Mouse (Mus musculus) layer of hippocampus, adult 8-10 months (tissue): ENCODE data around the gene Stip1. TPM values are rescaled to one million over a fixed set of nuclear protein-coding genes. Genes with fewer than 3 reads are reported as not detected.
A peak's percentile ranks its signal among the peaks of the same experiment; 100 is the strongest.

Experiments
- DNase-seq, 2 experiments: peaks; one replicate each; pipeline ENCODE4 v3.0.0; 2022; ENCODE audit warnings: low spot score in 2 of 2
- total RNA-seq, 4 experiments: library from RNA; stranded (reverse); gene quantifications; 2 replicates each; pipeline ENCODE4 v1.2.4; 2022

The Stip1 gene
- total RNA-seq, 4 experiments from 2014 or later, result 155 to 228 (median 191) TPM

DNA sequence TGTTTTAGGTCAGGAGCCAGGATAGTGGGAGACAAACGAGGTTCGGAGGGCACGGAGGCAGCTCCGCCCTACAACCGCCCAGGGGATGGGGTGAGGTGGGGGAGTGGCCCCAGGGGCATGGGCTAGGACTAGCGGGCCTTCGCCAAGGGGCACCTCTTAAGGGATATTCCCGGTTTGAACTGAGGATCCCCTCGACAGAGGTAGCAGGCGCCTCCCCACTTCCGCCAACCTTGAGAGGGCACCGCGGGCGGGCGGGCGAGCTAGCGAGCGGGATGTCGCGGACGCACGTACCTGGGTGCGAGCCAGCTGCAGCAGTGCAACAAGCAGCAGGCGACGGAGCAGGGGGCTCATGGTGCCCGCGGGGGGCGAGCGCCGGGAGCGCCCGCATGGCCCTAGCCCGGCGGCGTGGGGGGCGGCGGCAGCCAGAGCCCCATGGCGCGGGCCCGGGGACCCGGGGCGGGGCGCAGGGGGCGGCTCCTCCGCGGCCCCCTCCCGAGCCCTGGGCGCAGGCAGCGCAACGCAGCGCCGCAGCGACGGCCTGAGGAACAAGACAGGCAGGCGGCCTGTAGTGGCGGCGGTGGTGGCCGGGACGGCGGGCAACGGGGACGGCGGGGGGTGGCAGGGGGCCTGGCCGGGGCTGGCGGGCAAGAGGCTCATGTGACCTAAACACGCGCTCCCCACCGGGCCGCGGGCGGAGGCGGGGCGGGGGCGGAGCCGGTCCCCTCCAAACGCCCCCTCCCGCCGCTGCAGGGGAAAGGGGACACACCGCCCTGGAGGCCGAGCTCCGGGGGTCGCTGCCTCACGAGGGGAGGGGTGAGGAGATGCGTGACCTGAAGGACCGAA lies 52.5 kb downstream of the Stip1 start, which contains the start of gene Vegfb:
TSS of gene Vegfb (minus strand) at position 591 of the 843 bp plus-strand sequence.
- DNase-seq, result no peak

DNA sequence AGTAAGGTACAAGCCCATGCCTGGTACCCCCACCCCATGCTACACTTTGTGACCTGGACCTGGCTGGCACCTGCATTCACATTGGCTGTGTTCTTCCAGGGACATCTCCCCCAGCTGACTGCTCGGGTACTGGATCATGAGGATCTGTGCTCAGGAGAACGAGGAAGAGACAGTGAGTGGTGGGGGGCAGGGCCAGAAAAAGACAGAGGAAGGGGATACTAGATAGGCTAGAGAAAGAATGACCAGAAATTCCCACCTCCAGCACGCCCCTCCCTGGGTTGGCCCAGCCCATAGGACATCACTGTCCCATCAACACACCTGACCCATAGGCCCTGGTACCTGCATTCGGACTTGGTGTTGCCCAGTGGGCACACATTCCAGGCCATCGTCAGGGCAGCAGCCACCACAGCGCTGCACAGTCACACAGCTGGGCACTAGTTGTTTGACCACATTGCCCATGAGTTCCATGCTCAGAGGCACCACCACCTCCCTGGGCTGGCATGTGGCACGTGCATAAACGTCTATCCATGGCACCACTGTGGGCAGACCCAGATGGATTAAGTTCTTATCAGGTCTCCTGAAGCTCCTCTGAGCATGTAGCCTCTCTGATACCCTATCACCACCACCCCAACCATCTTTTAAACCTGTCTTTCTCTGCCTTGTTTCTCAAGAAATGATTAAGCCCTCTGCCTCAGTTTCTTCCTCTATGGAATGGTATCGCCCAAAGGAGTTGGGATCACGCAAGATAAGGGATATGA lies 53.6 kb downstream of the Stip1 start:
- no peak for DNase-seq

DNA sequence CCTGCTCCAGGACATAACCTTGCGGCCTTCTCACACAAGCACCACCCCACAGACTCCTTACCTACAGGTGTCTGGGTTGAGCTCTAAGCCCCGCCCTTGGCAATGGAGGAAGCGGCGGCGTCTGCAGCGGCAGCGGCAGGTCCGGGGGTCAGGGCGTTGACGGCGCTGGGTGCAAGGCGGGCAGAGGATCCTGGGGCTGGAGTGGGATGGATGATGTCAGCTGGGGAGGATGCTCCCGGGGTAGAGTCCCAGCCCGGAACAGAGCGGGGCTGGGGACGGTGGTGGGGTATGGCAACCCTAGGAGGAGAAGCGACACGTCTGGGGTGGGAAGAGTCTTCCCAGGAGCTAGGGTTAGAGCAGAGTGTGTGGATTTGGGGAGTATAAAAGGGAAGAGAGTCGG lies 54.5 kb downstream of the Stip1 start:
- DNase-seq, result no peak

DNA sequence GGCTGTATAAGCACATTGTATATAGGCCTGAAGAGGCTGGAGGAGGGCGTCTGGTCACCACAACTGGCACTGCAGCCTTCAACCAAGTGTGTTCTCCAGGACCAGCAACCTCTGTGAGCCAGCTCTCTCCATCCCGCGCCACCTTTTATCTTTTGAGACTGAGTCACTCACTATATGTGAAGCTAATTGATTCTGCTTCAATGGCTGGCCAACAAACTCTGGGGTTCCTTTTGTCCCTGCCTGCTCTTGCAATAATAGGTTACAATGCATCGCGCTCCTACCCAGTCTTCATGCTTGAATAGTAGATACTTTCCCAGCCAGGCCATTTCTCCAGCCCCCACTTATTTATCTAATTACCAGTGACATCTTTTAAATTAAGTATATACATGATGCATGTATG lies 56.1 kb downstream of the Stip1 start:
- no peak for DNase-seq

DNA sequence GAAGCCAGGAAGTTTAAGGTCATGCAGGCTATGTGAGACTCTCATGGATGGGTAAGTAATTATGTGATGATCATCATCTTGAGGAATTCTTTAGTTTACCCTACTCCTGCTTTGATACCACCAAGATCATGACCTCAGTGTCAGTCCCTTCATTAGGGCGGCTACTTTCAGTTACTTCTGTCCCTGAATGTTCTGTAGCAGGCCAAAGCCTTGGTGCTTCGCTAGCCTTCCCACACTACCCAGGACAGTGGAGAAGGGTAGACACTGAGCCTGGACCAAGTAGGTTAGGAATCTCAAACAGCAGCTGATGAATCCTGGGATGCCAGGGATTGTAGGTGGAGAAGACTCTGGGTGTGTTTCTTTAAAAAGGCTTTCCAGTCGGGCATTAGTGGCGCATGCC lies 58.3 kb downstream of the Stip1 start:
- DNase-seq, result no peak

DNA sequence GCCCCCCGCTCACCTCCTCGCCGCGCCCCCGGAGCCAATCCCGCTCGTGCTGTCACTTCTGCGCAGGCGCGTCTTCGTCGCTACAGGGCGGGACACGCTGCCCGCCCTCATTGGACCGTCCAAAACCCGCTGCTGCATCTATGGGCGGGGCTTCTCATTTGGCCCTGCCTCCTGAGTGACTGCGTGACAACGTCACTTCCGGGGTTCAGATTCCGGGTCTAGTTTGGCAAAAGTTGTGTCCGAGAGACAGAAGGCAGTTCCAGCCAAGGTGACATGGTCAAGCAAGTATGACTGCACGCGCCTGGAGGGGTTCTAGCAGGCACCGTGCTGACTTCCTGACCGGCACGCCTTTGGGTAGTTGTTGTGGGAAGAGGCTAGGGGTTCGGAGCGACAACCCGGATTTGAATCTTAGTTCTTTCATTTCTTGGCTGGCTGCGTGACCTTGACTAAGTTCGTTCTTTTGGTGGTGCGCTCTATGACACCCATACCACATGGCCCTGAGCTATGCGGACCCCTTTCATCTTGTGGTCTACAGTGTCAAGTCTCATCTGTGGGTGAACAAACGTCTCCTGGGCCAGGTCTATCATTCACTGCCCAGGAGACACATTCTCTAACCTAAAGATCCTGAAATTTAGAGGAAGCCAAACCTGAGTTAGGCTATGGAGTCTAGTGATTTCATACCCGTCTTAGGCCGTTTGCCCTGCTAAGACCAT lies 59.2 kb downstream of the Stip1 start, which contains the start of gene Fkbp2:
TSS of gene Fkbp2 (minus strand) at position 121 of the 713 bp plus-strand sequence.
- DNase-seq, result peak; percentile 98 to 99

DNA sequence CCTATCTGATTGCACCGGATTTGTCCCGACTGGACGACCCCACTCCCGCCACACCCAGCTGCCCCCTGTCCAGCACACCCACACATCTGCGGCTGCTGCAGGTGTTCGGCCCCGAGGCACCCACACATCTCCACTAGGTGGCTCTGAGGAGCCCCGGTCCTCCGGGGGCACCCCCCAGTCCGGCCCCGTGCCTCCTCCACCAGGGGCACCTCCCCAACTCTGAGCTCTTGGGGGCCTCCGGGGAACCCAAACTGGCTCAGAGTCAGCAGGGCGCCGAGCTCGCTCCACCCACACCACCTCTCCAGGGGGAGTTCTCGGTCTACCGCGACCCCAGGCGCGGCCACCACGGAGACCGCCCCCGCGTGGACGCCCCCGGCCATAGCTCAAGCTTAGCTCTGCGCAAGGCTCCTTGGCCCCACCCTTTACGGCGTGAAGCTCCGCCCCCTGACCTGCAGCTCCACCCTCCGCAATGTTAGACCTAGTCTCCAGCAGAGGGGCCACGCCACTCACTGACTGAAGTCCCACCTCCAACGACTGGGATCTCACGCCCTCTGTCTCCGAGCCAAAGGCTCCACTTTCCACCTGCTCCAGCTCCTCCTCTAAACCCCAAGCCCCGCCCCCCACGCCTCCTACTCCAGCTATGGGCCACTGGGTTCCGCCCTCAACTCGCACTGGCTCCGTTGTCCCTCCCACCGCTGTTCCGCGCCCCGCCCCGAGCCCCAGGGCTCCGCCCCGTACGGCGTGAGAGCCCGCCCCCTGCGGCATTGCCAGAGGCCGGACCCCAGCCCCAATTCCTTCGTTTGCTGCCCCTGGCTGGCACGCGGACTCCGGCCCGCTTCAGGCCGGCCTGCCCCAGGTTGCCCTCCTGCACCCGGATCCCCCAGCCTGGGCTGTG lies 60.0 kb downstream of the Stip1 start:
- DNase-seq, result peak; percentile 98 to 99

DNA sequence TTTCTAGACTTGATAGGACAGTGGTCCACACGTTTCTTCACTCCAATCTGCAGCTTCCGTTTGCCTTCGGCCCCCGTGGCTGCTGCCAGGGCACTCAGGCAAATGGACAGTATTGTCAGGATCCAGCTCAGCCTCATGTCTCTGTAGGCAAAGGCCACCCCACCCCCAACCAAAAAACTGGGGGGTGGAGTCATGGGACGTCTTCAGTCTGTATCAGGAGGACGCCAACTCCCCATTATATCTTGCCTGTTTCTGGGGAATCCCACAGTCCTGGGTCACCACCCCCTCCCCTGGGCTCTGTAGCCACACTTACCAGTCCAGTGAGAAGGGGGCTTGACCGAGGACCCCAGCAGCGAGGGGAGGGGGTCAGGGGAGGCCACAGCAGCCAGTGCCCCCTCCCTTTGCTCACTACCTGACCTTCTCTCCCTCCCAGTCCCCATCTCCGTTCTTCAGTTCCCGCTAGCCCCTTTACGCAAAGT lies 60.7 kb downstream of the Stip1 start:
- DNase-seq, result no peak

GRCm38 (mm10) chr19:6978639-6978974 lies 61.2 kb downstream of the Stip1 start:
- DNase-seq, result no peak

GRCm38 (mm10) chr19:6977759-6978638 lies 61.8 kb downstream of the Stip1 start:
- no peak for DNase-seq

GRCm38 (mm10) chr19:6975537-6976521 lies 63.9 kb downstream of the Stip1 start, which contains the start of gene Plcb3:
Plcb3 (minus strand) TSS chr19:6976470.
- peak in 1 of 2 experiments; percentile 73 for DNase-seq

- DNase-seq, result peak in 1 of 2 experiments; percentile 68
These were observed 65.3 kb downstream of the Stip1 start, which contains the start of gene Ppp1r14b for GRCm38 (mm10) chr19:6974211-6975205. Ppp1r14b (plus strand) TSS chr19:6974968.

- no peak for DNase-seq
These were observed 66.1 kb downstream of the Stip1 start for GRCm38 (mm10) chr19:6973581-6974190.

DNA sequence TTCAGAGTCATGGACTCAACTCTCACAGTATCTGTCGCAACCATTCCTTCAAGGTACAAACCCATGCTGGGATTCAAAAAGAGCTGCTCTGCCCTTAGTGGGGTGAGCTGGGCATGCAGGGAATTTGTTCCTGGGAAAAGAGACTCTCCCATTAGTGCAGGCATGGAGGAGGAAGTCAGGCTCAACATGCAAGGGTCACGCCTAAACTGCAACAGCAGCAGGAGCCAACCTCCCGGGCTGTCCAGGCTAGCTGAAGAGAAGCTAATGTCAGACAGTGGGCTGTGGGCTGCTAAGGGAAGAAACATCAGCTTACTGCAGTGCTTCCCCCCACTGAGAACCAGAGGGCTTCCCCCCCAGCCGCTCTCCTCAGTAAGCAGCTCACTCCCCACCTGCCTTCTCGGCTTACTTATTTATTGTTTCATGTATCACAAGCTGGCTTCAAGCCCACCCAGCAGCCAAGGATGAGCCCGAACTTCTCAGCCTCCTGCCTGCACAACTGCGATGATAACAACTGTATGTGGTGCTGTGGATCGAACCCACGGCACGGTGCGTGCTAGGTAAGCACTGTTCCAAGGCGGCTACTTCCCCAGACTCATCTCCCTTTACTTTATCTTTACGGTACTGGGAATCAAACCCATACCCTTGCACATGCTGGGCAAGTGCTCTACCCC lies 67.4 kb downstream of the Stip1 start:
- no peak for DNase-seq

GRCm38 (mm10) chr19:6971644-6972043 lies 68.1 kb downstream of the Stip1 start:
- no peak for DNase-seq
